Mouse (Mus musculus) NIH3T3 (cell line): ENCODE measurements around the gene Gpbp1l1.

ENCODE experiments used
- DNase-seq: peaks from one replicate; pipeline ENCODE4 v3.0.0-alpha.2; 2012; ENCODE audit warnings: low read depth

The Gpbp1l1 gene

GRCm38 (mm10) chr4:116635197-116635596 lies 77.7 kb downstream of the Gpbp1l1 start:
- no peak for DNase-seq

DNA sequence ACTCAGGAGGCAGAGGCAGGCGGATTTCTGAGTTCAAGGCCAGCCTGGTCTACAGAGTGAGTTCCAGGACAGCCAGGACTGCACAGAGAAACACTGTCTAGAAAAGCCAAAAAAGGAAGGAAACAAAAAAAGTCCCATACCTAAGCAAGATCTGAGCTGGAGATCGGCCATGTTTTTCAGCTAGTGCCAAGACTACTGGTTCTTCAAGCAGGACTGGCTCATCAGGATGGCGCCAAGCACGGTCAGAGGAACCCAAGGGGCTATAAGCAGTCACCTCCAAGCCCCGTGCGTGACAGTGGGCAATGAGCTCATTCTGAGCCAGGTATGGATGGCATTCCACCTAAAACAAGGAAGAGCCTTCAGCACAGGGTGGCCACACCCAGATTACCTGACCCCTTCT lies 81.4 kb downstream of the Gpbp1l1 start:
- DNase-seq = no peak

DNA sequence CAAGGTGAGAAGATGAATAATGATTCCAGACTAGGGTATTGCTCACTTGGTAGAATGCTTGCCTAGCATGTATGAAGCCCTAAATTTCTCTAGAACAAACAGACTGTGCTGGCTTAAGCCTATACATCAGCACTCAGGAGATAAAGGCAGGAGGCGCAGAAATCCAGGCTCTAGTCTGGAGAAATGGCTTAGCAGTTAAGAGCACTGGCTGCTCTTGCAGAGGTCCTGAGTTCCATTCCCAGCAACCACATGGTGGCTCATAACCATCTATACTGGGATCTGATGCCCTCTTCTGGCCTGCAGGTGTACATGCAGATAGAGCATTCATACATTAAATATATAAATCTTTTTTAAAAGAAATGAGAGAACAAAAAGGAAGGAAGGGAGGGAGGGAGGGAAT lies 84.6 kb downstream of the Gpbp1l1 start:
- no peak for DNase-seq
